Mouse (Mus musculus) small intestine, adult 2 months (tissue): Measurements from ENCODE around the gene Cisd1. TPM values are rescaled to one million over a fixed set of nuclear protein-coding genes. Genes with fewer than 3 reads are reported as not detected.
"Not testable (repeated sequence)": the region's sequence is repeated elsewhere in the genome, so short reads cannot be mapped to it uniquely, and the experiment has no call there.

ENCODE experiments used
- H3K27ac ChIP-seq: fragments of 200-500 bp; 2 replicates; pipeline ENCODE4 v1.5.1; 2012; ENCODE audit warnings: low read depth, low read length, control low read depth, inconsistent platforms; ENCODE audit not compliant: insufficient read depth
- H3K27me3 ChIP-seq: fragments of 200-500 bp; 2 replicates; pipeline ENCODE4 v1.6.1; 2012; ENCODE audit warnings: mild to moderate bottlenecking, moderate library complexity, low read length, inconsistent platforms; ENCODE audit not compliant: control insufficient read depth, insufficient read depth
- H3K36me3 ChIP-seq: fragments of 200-500 bp; 2 replicates; pipeline ENCODE4 v1.6.1; 2012; ENCODE audit warnings: mild to moderate bottlenecking, low read length, control low read depth, inconsistent platforms; ENCODE audit not compliant: control insufficient read depth, insufficient read depth
- H3K4me1 ChIP-seq: fragments of 200-500 bp; 2 replicates; pipeline ENCODE4 v1.6.1; 2012; ENCODE audit warnings: low read length, inconsistent platforms, mixed read lengths; ENCODE audit not compliant: control insufficient read depth, insufficient read depth, insufficient read length
- H3K4me3 ChIP-seq: fragments of 200-500 bp; 2 replicates; pipeline ENCODE4 v1.5.1; 2012; ENCODE audit warnings: low read depth, mild to moderate bottlenecking, control low read depth, inconsistent platforms, low read length, moderate library complexity
- CTCF ChIP-seq: fragments of 200-500 bp; IDR thresholded peaks from 2 replicates; pipeline ENCODE4 v1.5.1; 2012; ENCODE audit warnings: low read depth, mild to moderate bottlenecking, control low read depth, inconsistent platforms, low read length, moderate library complexity, mixed read lengths; ENCODE audit not compliant: insufficient replicate concordance, insufficient read length; ENCODE audit errors: extremely low read depth
- POLR2A ChIP-seq: fragments of 200-500 bp; IDR thresholded peaks from 2 replicates; pipeline ENCODE4 v1.6.1; 2012; ENCODE audit warnings: low read depth, mild to moderate bottlenecking, control low read depth, inconsistent platforms, low read length, moderate library complexity
- whole genome bisulfite sequencing: fragments of 180-500 bp; shearing (Covaris S2); methylation state at CpG from one replicate; pipeline ENCODE4 v1.1.7; 2018; 5-methylcytosine and 5-hydroxymethylcytosine counted together
- polyA plus RNA-seq: library from polyadenylated mRNA; depleted of rRNA; stranded (reverse); fragments of >200 nt; gene quantifications from 2 replicates; pipeline ENCODE4 v1.2.3, GENCODE M21; 2012; rRNA removed

The Cisd1 gene
- 47.2 and 75.8 TPM in 2 replicates for polyA plus RNA-seq

GRCm38 (mm10) chr10:71344579-71345143 lies at the start of gene Cisd1:
Gene Cisd1 (minus strand): TSS chr10:71344954.
- Histone ChIP-seq H3K4me1 (peaks cover 24% of the 10 kb centered on the region), H3K27me3 (no peaks in the 10 kb centered on the region), H3K27ac (peak within 1 kb of the TSS; percentile 72), H3K4me3 (peak within 1 kb of the TSS; percentile 92), H3K36me3 (no peaks in the 10 kb centered on the region)
- TF ChIP-seq CTCF (no peak), POLR2A (peak; percentile 54; the same call in 1 of the 2 replicates)
- under 1% methylated on average over 60 of the region's 60 CpGs for WGBS

GRCm38 (mm10) chr10:71389311-71389710 lies 44.6 kb upstream of the Cisd1 start:
- Histone ChIP-seq H3K27ac (no peak overlapping the region), H3K27me3 (no peaks in the 10 kb centered on the region), H3K36me3 (peaks cover 13% of the 10 kb centered on the region), H3K4me3 (no peak overlapping the region), H3K4me1 (no peaks in the 10 kb centered on the region)
- no peak for TF ChIP-seq POLR2A
- no peak for TF ChIP-seq CTCF
- WGBS, result 85% methylated on average over 5 of the region's 5 CpGs

- no peak overlapping the region for H3K27ac ChIP-seq
- H3K27me3 ChIP-seq, result no peaks in the 10 kb centered on the region
- WGBS, result 66% methylated on average over 19 of the region's 19 CpGs
- peaks cover 43% of the 10 kb centered on the region for H3K36me3 ChIP-seq
- TF ChIP-seq CTCF (no peak), POLR2A (no peak)
- H3K4me3 ChIP-seq, result no peak overlapping the region
- peaks cover 5% of the 10 kb centered on the region; the same call in 1 of the 2 replicates for H3K4me1 ChIP-seq
Measured at GRCm38 (mm10) chr10:71384159-71385044, 39.6 kb upstream of the Cisd1 start.

- not testable (repeated sequence) for H3K27me3 ChIP-seq, H3K4me3 ChIP-seq, H3K4me1 ChIP-seq
- peaks cover 51% of the 10 kb centered on the region for H3K36me3 ChIP-seq
- 70% methylated on average over 6 of the region's 6 CpGs for WGBS
- peak overlapping the region; percentile 67; the same call in 1 of the 2 replicates for H3K27ac ChIP-seq
Measured at GRCm38 (mm10) chr10:71383552-71383924, 38.8 kb upstream of the Cisd1 start.

GRCm38 (mm10) chr10:71382858-71383551 lies 38.3 kb upstream of the Cisd1 start:
- peaks cover 5% of the 10 kb centered on the region; the same call in 1 of the 2 replicates for H3K4me1 ChIP-seq
- H3K27me3 ChIP-seq, result no peaks in the 10 kb centered on the region
- 27% methylated on average over 8 of the region's 8 CpGs for WGBS
- TF ChIP-seq CTCF (no peak), POLR2A (no peak)
- H3K4me3 ChIP-seq, result no peak overlapping the region
- H3K27ac ChIP-seq, result peak overlapping the region; percentile 94
- peaks cover 55% of the 10 kb centered on the region for H3K36me3 ChIP-seq

GRCm38 (mm10) chr10:71382109-71382508 lies 37.4 kb upstream of the Cisd1 start:
- WGBS, result 63% methylated on average over 7 of the region's 7 CpGs
- TF ChIP-seq POLR2A, result no peak
- no peak for TF ChIP-seq CTCF
- Histone ChIP-seq H3K27ac (peak overlapping the region; percentile 70), H3K4me3 (no peak overlapping the region), H3K27me3 (no peaks in the 10 kb centered on the region), H3K36me3 (peaks cover 60% of the 10 kb centered on the region), H3K4me1 (peaks cover 5% of the 10 kb centered on the region; the same call in 1 of the 2 replicates)
